Mouse (Mus musculus) cerebellum, adult (tissue): ENCODE measurements at regions not wholly inside any gene's neighbourhood (a gene's known extent, or its start where the extent isn't known, plus 50 kb on each side); places are given as distances from the start of the nearest gene placed in this dataset.

ENCODE experiments used
- ATAC-seq: cut with Nextera tagmentation; 2 replicates; pipeline ENCODE4 v1.9.2; 2017; ENCODE audit warnings: mild to moderate bottlenecking, moderate library complexity, mixed read lengths; ENCODE audit not compliant: insufficient number of reproducible peaks, low FRiP score, low TSS enrichment

DNA sequence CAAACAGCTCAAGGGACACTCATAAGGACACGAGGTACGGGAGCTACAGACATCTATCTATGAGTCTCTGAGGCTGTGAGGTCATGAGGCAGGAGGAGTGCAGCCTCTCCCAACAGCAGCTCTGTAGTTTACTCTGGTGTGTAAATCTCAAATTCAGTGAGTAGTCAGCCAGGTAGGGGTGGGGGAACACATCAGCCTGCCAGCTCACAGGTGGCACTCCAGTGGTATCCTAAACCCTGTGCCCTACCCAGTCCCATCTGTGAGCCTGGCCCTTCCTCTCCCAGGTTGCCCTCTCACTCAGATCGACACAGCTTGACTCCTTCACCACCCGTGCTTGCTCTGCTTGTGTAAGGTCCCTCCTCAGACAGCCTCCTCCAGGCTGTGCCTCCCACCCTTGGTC lies 202.2 kb downstream of the Sipa1l2 start:
- ATAC-seq: no peak

DNA sequence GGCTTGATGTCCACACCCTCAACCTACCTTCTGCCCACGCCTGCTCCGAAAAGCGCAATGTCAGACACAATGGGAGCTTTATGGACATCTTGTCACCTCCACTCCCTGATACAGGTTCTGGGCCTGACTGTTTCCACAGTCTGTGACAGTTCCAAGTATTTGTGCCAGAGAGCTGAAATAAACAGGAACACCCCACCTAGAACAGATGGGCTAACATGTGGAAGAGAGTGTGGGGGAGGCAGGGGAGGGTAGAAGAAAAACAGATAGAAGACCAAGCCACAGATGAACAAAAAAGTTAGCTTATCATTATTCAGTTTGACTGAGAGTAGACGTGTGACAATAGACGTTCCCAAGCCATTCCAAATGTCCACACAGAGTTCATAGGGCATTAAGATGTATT lies 204.6 kb downstream of the Sipa1l2 start:
- ATAC-seq: no peak

DNA sequence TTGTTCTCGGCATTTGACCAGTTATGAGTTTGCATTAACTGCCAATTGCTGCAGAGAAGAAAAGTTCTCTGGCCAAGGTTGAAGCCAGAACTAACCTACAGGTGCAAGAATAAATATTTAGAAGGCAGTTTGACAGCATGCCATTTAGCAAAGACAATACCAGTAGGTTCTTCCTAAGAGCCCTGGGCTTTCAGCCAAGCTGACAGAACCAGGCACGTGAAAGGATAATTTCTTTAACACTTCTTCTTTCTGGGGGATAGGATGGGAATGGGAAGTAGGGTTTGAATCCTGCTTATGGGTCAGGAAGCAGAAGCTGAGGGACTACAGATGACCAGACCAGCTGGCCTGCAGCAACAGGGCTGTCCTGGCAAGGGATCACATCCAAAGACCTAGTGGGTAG lies 210.2 kb downstream of the Sipa1l2 start:
- no peak for ATAC-seq

DNA sequence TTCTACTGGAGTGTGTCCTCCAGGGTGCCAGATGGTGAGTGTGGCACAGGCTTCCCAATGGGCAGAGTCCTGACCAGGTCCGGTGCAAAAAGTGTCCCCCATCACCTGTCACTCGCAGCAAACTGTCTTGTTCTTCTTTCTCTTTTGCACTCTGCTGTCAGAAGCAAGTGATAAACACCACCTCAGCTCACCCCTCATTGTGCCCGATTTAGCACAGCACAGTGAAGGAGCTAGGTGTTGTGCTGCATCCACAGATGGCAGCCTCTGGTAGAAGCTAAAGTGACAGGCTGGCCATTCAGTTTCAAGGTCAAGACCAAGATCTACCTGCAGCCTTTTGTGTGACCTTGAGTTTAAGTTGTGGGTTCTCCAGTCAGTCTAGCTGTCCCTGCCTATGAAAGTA lies 211.8 kb downstream of the Sipa1l2 start:
- ATAC-seq: no peak

DNA sequence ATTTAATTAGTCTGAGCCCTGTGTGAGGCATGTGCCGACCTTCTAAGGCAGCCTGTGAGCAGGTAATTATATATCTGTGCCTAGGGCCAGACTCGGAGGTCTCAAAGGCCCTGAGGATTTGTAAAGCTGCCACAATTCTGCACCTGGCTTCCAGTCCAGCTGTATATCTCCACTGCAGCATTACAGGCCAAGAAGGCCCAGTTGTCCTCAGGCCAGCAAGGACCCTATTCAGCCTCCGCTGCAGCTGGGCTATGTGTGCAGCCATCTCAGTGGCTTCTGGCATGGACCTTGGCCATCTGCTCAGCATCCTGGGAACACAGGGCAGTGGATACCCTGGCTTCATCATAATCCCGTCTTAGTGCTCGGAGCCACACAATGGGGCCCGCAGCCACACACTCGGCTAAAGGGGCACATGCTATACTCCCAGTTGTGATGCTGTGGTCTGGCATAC lies 214.5 kb downstream of the Sipa1l2 start:
- ATAC-seq: no peak

DNA sequence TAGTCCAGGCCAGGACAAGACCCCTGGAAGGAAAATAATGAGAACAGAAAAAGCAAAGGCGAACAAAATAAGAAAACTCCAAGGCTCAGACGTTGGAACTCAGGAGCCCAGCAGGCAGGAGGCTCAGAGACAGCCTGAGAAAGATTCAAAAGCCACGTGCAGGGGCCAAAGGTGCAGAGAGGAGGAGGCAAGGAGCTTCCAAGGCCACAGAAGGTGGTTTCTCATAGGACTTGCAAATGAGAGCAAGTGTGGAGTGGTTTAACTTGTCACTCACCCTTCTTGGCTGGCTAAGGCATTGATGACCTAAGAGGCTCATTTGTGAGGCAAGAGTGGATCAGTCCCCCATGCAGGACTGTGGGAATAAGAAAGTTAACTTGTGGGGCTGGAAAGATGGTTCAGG lies 217.3 kb downstream of the Sipa1l2 start:
- ATAC-seq: no peak

DNA sequence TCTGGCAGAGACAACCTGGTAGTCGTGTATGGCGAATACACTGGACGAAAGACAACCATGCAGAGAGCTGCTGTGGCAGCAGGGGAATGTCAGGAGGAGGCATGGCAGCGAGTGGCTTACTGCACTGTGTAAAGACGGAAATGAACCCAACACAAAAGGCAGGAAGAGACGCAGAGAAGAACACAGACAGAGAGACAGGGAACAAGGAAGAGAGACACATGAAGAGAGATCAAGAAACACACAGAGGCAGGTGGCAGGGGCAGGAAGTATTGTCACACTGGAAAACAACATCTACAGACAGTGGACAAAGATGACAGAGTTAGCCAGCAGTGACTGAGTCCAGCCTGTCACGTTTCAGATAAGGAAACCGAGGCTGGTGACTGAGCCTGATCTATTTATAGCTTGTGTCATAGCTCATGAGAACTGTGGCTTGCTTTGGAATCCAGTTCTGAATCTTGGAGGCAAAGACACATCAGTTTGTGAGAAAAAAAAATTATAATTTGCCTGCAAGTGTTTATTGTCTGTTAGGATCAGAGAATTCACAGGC lies 218.0 kb downstream of the Sipa1l2 start:
- no peak for ATAC-seq

DNA sequence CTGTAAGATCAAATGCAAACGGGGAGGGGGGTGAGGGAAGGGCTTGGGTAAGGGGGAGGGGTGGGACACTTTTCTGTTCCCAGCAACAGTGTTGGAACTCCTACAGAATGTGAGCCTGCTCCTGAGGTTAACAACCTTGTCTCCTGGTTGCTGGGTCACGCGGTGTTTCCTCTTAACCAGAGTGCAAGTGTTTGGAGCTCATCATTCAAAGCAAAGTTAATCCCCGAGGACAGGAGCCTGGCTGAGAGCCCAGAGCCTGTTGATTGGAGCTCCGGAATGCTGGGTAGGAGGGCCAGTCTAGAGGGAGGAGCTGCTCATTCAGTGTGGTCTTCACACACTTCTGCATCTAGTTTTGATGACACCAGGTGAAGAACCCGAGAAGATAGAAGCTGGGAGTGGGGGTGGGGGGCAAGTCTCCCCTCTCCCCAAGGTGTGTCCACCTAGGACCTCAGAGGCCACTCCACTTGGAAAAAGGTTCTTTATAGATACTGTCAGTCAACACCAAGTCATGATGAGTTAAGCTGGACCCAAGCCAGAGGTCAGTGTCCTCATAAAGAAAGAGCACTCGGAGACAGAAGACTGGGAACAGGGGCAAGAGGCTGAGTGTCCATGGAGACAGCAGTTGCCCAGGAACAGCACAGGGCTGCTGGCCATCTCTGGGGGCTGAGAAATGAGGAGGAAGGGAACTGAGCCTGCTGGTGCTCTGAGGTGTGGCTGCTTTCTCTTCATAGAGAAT lies 220.2 kb downstream of the Sipa1l2 start:
- no peak for ATAC-seq

DNA sequence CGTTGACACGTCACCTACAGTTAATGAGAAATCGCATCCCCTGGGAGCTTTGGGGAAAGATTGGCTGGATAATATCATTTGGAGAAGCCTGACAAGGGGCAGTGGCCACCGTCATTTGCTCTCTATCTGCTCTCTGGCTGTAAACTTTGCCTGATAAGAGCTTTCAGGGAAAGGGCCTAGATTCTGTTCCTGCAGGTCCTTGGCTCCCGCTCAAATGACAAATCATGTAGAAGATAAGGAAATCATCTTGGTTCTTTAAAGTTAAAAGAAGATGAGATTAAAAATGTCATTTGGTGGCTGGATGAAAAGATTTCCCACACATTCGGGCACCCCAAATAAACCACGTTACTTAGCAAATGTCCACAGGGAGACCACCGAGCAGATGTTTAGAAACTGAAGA lies 223.4 kb downstream of the Sipa1l2 start:
- no peak for ATAC-seq

DNA sequence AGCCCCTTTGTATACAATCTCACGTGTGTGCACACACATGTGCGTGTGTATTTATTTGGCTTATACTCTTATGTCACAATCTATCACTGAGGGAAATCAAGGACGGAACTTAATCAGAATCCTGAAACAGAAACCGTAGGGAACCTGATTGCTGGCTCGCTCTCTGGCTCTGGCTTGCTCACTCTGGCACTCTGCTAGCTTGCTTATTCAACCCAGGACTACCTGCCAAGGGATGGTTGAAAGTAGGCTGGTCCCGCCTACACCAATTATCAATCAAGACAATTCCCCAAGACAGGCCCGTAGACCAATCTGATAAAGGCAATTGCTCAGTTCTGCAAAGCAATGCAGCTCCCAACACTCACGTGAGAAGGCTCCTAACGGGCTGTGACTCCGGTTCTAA lies 224.0 kb downstream of the Sipa1l2 start:
- ATAC-seq: no peak

DNA sequence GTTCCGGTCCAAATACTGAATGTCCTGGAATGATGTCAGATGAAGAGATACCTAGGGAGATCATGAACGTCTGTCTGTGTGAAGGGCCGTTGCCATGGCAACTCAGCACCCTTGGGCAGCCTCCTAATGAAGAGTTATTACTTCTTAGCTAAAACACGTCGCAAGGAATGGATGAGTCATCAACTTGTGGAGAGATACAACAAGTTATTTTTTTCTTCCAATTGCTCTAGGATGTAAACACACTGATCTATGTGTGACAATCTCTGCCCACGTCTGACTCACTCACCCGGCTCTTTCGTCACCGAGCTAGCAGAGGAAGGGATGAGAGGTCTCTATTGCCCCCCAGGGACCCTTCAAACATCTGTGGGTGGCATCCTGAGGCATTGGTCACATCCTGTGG lies 225.7 kb downstream of the Sipa1l2 start:
- ATAC-seq: no peak

DNA sequence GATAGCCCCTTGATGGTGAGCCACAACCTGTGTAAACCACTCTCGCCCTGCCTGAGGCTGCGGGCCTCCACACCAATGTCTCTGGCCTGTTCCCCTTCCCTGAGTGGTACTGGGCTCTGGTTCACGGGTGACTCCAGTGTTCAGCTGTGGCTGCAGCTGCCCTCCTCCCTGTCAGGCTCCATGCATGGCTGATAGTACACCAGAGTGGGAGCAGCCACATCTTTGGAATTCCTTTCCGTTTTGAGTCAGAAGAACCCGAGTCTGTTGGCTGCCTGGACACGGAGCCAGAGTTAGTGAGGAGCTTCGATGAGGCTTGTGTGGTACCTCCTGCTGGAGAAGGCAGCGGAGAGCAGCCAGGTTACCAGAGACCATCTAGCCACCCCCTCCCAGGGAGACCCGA lies 227.1 kb downstream of the Sipa1l2 start:
- no peak for ATAC-seq

DNA sequence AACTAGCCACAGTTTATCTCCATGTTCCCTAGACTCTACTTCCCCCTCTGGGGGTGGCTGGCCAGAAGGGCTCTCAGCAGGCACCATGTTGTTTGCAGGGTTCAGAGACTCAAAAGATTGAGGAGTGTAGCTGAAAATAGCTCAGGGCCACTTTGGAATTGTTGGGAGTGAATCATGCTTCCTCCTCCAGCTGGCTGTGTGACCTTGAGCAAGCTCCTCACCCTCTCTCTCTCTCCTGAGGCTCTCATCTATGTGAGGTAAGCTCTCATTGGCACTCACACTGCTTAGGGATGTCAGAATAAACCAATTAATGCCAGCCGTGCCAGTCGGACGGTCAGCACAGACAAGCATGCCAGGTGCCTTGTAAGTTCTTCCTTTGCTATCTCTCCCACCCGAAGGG lies 228.0 kb downstream of the Sipa1l2 start:
- ATAC-seq: no peak; the same call in 1 of the 2 replicates

DNA sequence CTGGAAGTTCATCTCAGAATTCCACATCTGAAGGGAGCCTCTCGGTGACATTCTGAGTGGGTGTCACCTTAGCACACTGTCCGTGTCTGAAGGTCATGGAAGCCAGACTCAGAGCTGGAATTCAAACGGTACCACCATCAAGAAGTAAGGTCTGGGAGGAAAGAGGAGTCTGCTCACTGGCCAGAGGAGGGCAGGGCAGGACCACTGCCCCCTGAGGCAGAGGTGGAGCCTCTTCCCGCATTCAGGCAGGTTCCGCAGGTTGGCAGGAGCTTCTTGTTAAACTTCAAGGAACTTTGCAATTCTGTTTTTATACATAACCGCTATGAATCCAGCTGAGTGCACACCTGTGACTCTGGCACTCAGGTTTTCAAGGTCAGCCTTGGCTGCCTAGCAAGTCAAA lies 231.4 kb downstream of the Sipa1l2 start:
- ATAC-seq: no peak

DNA sequence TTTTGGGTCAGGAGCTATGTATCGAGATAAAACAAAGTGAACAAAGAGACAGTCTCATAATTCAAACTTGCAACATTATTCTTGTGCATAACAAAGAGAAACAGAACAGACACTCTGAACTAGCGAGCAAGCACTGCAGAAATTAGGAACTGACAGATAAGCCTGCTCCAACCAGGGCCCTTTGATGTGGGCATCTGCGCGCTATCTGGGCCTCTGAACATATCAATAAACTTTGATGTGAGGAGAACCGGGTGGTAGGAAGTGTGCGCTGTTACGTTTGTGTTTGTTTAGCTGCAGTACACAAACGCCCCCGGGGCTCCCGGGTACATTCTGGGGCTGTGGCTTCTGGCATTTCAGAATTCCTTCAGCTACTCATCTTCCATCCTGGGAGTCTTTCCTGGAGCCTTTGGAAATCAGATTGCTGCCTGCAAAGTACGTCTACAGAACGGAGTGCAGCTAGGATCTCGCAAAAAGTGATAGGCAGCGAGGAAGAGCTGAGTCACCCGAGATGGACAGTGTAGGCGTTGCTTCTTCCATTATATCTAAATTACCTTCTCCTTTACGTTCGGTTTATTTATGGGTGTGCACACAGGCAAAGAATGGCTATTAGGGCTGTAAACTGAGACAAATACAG lies 232.0 kb downstream of the Sipa1l2 start:
- no peak for ATAC-seq

DNA sequence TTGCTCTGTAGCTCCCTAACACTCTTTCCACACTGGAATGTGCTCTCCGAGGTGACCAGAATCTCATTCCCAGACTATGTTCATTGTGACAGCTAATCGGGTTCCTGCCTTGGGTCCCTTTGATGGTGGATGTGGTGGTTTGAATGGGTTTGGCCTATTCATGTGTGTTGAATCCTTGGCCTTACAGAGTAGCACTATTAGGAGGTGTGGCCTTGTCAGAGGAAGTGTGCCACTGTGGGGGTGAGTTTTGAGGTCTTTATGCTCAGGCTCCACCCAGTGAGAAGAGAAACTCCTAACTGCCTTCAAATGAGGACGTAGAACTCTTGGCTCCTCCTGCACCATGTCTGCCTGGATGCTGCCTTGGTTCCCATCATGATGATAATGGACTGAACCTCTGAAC lies 232.8 kb downstream of the Sipa1l2 start:
- ATAC-seq: no peak

DNA sequence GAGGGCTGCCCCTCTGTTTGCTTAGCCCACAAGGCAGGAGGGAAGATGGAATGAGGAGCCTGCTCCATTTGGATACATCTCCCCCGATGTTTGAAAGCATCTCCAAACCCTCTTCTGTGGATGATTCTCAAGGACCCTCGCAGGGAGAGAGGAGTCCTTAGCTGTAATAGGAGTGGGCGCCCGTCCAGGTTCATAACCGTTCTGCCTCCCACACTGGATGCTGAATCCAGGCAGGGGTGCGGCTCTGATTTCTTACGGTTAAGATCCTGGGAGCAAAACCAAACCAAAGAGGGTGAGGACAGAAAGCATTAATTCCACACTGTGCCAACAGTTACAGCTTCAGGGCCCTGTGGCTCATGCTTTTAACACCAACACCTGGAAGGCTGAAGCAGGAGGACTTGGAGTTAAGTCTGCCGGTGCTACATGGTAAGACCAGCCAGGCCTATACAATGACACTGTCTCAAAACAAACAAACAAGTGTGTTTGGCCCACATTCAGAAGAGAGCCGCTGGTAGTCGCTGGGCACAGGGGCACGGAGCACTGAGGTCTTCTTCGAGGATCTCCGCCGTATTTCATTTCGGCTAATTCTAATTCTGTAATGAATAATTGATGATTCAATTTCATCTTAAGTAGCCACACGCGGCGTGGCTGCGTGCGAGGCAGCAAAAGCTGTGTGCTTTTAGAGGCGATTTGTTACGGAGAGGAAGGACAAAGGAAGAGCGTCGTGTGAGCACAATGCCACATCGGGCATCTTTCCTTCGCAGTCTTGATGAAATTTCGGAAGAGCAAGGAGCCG lies 233.8 kb downstream of the Sipa1l2 start:
- no peak for ATAC-seq

DNA sequence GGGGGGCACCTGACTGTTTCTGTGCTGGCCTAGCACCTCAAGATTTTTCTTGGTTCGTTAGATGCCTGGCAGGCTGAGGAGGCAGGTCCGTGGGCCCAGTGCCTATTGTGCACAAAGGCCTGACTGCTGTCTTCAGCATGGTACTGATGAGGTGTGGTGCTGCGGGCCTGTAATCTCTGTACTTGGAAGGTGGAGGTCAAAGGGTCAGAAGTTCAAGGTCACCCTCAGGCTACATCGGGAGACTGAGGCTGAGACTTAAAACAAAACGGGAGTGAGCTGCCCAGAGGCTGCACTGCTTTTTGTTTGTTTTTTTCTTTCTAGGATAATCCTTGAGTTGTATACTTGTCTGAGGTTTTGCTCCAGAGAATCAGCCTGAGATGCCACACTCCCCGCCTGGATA lies 234.4 kb downstream of the Sipa1l2 start:
- ATAC-seq: no peak

DNA sequence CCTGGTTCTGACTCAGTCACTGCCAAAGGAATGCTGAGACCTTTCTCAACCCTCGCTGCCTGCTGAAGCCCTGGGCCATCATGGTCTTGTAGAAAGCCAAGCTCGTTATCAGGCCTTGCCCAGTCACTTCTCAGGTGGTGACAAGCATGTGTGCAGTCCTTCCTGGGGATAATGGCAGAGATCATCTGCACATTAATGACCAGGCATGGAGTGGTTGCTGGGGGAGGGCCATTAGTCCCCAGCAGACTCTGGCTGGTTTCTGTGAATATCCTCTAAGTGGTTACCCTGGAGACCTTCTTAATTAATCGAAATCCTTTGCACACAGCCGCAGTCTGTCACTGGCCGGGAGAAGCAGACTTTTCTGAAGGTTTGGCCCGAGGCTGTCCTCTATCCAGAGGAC lies 239.0 kb downstream of the Sipa1l2 start:
- no peak for ATAC-seq

DNA sequence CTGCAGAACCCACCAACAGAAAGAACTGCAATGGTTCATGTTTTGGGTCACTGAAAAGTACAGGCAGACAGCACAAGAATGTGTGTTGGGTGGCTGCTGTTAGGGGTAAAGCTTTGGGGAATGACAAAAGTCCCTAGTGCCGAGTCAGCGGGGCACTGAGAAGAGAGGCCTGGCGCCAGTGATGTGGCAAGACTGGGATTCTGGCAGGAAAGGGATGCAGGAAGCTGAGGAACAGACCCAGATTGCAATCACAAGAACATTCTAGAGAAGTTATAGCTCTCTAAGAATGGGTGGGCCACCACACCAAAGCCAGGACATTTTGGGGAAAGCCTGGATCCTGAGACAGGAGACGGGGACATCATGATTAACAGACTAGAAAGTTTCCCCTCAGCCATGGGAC lies 241.0 kb downstream of the Sipa1l2 start:
- ATAC-seq: no peak

DNA sequence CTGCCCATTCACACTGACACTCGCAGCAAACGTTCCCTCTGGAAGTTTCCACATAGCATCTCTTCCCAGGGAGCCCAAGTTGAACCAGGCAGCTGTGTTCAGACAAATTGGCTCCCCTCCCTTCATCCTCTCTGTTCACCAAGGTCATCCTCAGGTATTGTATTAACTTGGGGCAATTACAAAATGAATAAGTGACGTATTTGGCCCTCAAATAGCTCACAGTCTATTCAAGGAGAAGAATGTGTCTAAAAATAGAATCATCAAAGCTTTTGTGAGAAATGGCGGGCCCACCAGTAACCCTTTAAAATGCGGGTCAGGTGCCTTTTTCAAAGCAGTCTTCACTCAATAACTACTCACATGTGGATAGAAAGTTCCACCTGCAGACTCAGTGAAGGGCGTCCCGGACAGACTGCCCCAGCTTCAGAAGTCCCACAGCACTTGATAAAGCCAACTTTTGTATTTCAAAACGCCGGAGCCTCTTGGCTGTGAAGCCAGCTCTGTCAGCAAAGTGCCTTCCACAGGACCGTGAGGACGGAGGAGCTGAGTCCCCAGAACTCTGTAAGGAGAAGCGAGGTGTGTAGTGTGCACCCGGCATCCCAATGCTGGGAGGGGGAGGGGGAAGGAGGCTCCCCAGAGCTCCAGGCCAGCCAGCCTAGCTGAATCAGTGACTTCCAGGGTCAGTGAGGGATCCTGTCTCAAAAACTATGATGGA lies 241.9 kb downstream of the Sipa1l2 start:
- ATAC-seq: no peak
